Mouse (Mus musculus) limb, embryonic 15.5 days (tissue): ENCODE data around the gene Ercc1. TPM values are rescaled to one million over a fixed set of nuclear protein-coding genes. Genes with fewer than 3 reads are reported as not detected.

Experiments
- ATAC-seq: fragments of 200-750 bp; cut with Nextera tagmentation; 2 replicates; pipeline ENCODE4 v1.8.0; 2017; ENCODE audit warnings: low read depth, moderate TSS enrichment; ENCODE audit not compliant: insufficient number of reproducible peaks, low FRiP score, low TSS enrichment
- H3K27ac ChIP-seq: fragments of 300-500 bp; sonication (generic); 2 replicates; pipeline ENCODE4 v1.5.1; 2015; ENCODE audit warnings: moderate library complexity, mild to moderate bottlenecking, inconsistent platforms
- H3K27me3 ChIP-seq: fragments of 300-500 bp; sonication (generic); 2 replicates; pipeline ENCODE4 v1.6.1; 2015; ENCODE audit warnings: inconsistent platforms
- H3K36me3 ChIP-seq: fragments of 300-500 bp; sonication (generic); 2 replicates; pipeline ENCODE4 v1.6.1; 2015; ENCODE audit warnings: inconsistent platforms
- H3K4me1 ChIP-seq: fragments of 300-500 bp; sonication (generic); 2 replicates; pipeline ENCODE4 v1.6.1; 2015; ENCODE audit warnings: inconsistent platforms
- H3K4me2 ChIP-seq: fragments of 300-500 bp; sonication (generic); 2 replicates; pipeline ENCODE4 v1.6.1; 2015; ENCODE audit warnings: mild to moderate bottlenecking, inconsistent platforms
- H3K4me3 ChIP-seq: fragments of 300-500 bp; sonication (generic); 2 replicates; pipeline ENCODE4 v1.5.1; 2015; ENCODE audit warnings: mild to moderate bottlenecking, inconsistent platforms
- H3K9ac ChIP-seq: fragments of 300-500 bp; sonication (generic); 2 replicates; pipeline ENCODE4 v1.6.1; 2015; ENCODE audit warnings: inconsistent platforms
- H3K9me3 ChIP-seq: fragments of 300-500 bp; sonication (generic); 2 replicates; pipeline ENCODE4 v1.6.1; 2016; ENCODE audit warnings: inconsistent platforms
- WGBS: fragments of 180-500 bp; shearing (Covaris S2); methylation state at CpG from one replicate; pipeline ENCODE4 v1.1.7; 2015; 5-methylcytosine and 5-hydroxymethylcytosine counted together
- polyA plus RNA-seq: library from polyadenylated mRNA; unstranded; fragments of >200 nt; fragmentation: Nextera tagmentation; extraction: Ambion mirVana; gene quantifications from 2 replicates; pipeline ENCODE4 v1.2.1, GENCODE M21; 2015

Gene Ercc1
- polyA plus RNA-seq, 1 experiment from 2014 or later = 75.7 TPM

GRCm38 (mm10) chr7:19304501-19305412, 39.8 kb upstream of the Ercc1 start:
- Histone ChIP-seq H3K36me3 (no peaks in the 10 kb centered on the region), H3K4me1 (peaks cover 49% of the 10 kb centered on the region), H3K27me3 (peaks cover 65% of the 10 kb centered on the region), H3K9ac (0 out of 2 replicates have a peak overlapping the region, but pooled peaks have one; percentile 17), H3K4me2 (peak overlapping the region; percentile 52), H3K9me3 (no peaks in the 10 kb centered on the region), H3K4me3 (peak overlapping the region; percentile 33), H3K27ac (no peak overlapping the region)
- 3% methylated on average over 48 of the region's 48 CpGs for WGBS
- no peak for ATAC-seq

DNA sequence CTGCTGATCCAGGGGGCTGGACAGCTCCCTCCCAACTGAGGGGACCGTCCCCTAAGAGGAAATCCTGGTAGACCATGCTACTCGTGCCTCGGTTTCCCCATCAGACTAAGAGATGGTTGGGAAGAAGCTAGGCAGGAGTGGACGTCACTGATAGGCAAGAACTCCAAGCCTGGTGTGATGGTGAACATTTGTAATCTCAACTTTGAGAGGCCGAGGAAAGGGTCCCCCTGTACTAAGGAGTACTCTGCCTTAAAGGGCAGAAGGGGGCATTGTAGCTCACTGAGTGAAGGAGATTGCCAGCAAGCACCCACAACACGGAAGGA, 39.2 kb upstream of the Ercc1 start:
- H3K4me1 ChIP-seq = peaks cover 48% of the 10 kb centered on the region
- H3K4me2 ChIP-seq = no peak overlapping the region
- H3K27me3 ChIP-seq = peaks cover 65% of the 10 kb centered on the region
- H3K4me3 ChIP-seq = no peak overlapping the region
- H3K27ac ChIP-seq = no peak overlapping the region
- WGBS = 10% methylated on average over 6 of the region's 6 CpGs
- no peak overlapping the region for H3K9ac ChIP-seq
- H3K9me3 ChIP-seq = no peaks in the 10 kb centered on the region
- no peak for ATAC-seq
- H3K36me3 ChIP-seq = no peaks in the 10 kb centered on the region

GRCm38 (mm10) chr7:19305796-19306765, 38.5 kb upstream of the Ercc1 start:
- no peak overlapping the region for H3K4me3 ChIP-seq
- H3K27ac ChIP-seq = no peak overlapping the region
- peaks cover 50% of the 10 kb centered on the region for H3K4me1 ChIP-seq
- H3K9ac ChIP-seq = no peak overlapping the region
- H3K36me3 ChIP-seq = no peaks in the 10 kb centered on the region
- H3K9me3 ChIP-seq = no peaks in the 10 kb centered on the region
- no peak for ATAC-seq
- 46% methylated on average over 16 of the region's 16 CpGs for WGBS
- H3K27me3 ChIP-seq = peaks cover 65% of the 10 kb centered on the region
- H3K4me2 ChIP-seq = no peak overlapping the region

- H3K9me3 ChIP-seq = no peaks in the 10 kb centered on the region
- peaks cover 63% of the 10 kb centered on the region for H3K27me3 ChIP-seq
- WGBS = 69% methylated on average over 25 of the region's 25 CpGs
- H3K36me3 ChIP-seq = no peaks in the 10 kb centered on the region
- no peak overlapping the region for H3K27ac ChIP-seq
- H3K9ac ChIP-seq = no peak overlapping the region
- ATAC-seq = no peak
- H3K4me2 ChIP-seq = no peak overlapping the region
- H3K4me1 ChIP-seq = peaks cover 44% of the 10 kb centered on the region
- no peak overlapping the region for H3K4me3 ChIP-seq
These were observed 37.5 kb upstream of the Ercc1 start for GRCm38 (mm10) chr7:19306819-19307738.

DNA sequence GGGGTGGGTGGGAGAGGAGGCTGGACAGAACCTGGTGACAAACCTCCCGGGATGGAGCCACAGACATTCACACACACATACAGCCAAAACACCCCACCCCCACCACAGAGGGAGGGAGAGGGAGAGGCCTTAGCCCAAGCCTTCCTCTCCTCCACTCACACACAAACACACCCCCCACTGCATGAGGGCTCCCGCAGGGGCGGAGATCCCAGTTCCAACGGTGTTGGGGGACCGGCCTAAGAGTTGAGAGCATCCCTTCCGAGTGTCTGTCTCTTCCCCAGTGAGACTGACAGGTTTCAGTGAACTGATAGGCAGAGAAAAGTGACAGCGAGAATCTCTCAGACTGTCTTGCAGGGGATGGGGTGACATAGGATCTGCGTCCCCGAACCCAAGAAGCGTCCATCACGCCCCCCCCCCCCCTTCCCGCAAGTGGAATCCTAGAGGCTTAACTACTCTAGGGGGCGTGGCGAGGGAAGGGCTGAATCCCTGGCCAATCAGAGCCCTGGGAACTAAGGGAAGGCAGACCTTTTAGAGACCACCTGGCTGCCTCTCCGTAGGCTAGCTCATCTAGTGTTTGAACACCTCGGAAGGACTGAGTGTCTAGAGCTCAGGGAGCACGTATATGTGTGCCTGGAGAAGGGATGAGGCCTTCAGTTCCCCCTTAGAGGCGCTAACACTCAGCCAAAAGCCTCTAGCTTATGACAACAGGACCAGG, 36.7 kb upstream of the Ercc1 start:
- H3K27me3 ChIP-seq = peaks cover 55% of the 10 kb centered on the region
- no peaks in the 10 kb centered on the region for H3K36me3 ChIP-seq
- peak; percentile 54 for ATAC-seq
- 2% methylated on average over 18 of the region's 18 CpGs for WGBS
- H3K9ac ChIP-seq = peak overlapping the region; percentile 31
- H3K4me1 ChIP-seq = peaks cover 43% of the 10 kb centered on the region
- H3K4me2 ChIP-seq = peak overlapping the region; percentile 99
- H3K9me3 ChIP-seq = no peaks in the 10 kb centered on the region
- H3K27ac ChIP-seq = peak overlapping the region; percentile 88
- peak overlapping the region; percentile 69 for H3K4me3 ChIP-seq

GRCm38 (mm10) chr7:19308454-19309277, 35.9 kb upstream of the Ercc1 start:
- Histone ChIP-seq H3K4me1 (peaks cover 40% of the 10 kb centered on the region), H3K4me2 (peak overlapping the region; percentile 99), H3K27ac (peak overlapping the region; percentile 88), H3K27me3 (peaks cover 54% of the 10 kb centered on the region), H3K9me3 (no peaks in the 10 kb centered on the region), H3K9ac (peak overlapping the region; percentile 45), H3K4me3 (peak overlapping the region; percentile 69), H3K36me3 (no peaks in the 10 kb centered on the region)
- WGBS = under 1% methylated on average over 58 of the region's 58 CpGs
- ATAC-seq = peak; percentile 91

DNA sequence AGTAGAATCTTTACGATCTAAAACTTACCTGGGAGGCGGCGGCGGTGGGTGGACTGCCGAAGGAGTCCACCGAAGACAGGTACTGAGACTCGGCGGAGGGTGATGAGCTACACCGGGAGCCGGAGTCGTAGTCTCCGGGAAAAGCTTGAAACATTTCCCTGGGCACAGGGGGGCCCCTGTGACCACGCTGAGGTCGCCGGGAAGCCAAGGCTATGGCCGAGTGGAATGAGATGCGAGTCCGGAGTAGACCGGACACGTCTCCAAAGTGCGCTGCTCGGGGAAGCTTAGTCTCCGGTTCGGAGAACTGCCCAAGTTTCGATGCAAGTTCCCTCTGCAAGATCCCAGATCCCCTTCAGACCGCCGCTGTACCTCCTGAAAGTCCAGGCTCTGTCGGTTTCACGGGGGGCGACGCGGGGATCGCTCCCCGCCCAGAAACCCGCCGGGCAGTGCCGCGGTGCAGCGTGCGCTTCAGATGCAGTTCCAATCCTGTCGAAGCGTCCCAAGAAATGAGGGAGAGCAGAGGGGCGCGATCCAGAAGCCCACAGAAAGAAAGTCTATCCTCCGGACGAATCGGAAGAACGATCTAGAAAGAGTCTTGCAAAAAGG, 35.2 kb upstream of the Ercc1 start:
- H3K9ac ChIP-seq = 0 out of 2 replicates have a peak overlapping the region, but pooled peaks have one; percentile 3

GRCm38 (mm10) chr7:19309884-19310641, 34.5 kb upstream of the Ercc1 start, which contains the start of gene Fosb:
Gene Fosb, minus strand, starts transcription at chr7:19310051.
- Histone ChIP-seq H3K4me3 (peak within 1 kb of the TSS; percentile 69), H3K4me1 (peaks cover 26% of the 10 kb centered on the region), H3K27me3 (peaks cover 43% of the 10 kb centered on the region), H3K27ac (peak within 1 kb of the TSS; percentile 60), H3K9me3 (no peaks in the 10 kb centered on the region), H3K4me2 (peak within 1 kb of the TSS; percentile 99), H3K36me3 (no peaks in the 10 kb centered on the region), H3K9ac (peak within 1 kb of the TSS; percentile 59)
- WGBS = under 1% methylated on average over 49 of the region's 49 CpGs
- peak; percentile 81 for ATAC-seq

More for the DNA sequence above, 35.2 kb upstream of the Ercc1 start:
- Histone ChIP-seq H3K27ac (no peak overlapping the region), H3K9me3 (no peaks in the 10 kb centered on the region), H3K4me1 (peaks cover 33% of the 10 kb centered on the region), H3K27me3 (peaks cover 47% of the 10 kb centered on the region), H3K36me3 (no peaks in the 10 kb centered on the region), H3K4me3 (peak overlapping the region; percentile 69), H3K4me2 (peak overlapping the region; percentile 99)
- 1% methylated on average over 48 of the region's 48 CpGs for WGBS
- no peak for ATAC-seq

DNA sequence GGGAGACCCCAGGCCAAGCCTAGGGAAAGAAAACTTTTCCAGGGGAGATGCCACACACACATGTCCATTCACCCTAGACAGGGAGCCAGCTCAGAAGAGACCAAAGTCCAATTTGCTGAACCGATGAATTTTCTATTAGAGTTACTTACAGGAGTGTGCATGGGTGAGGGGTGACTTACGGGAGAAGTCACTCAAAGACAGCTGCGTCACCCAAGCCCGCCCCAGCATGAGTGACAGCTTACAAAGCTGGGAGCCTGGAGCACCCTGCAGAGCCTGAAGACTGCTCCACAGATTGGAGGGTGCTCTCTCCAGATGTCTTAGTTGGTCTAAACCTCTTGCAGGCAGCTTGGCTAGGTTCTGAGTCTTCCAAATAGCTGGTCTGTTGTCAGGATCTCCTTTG, 32.6 kb upstream of the Ercc1 start:
- Histone ChIP-seq H3K9ac (no peak overlapping the region), H3K27ac (no peak overlapping the region), H3K4me1 (peaks cover 22% of the 10 kb centered on the region), H3K9me3 (no peaks in the 10 kb centered on the region), H3K36me3 (no peaks in the 10 kb centered on the region), H3K27me3 (peaks cover 31% of the 10 kb centered on the region), H3K4me3 (no peak overlapping the region), H3K4me2 (no peak overlapping the region)
- no peak for ATAC-seq
- 36% methylated on average over 4 of the region's 4 CpGs for WGBS
